Mouse (Mus musculus) layer of hippocampus, adult 9-10 months (tissue): Measurements from ENCODE around the gene Pwwp2b.

Experiments
- DNase-seq: peaks from one replicate; pipeline ENCODE4 v3.0.0; 2022; ENCODE audit warnings: low spot score

The Pwwp2b gene

GRCm38 (mm10) chr7:139224725-139225124 lies 23.6 kb upstream of the Pwwp2b start:
- DNase-seq = no peak

DNA sequence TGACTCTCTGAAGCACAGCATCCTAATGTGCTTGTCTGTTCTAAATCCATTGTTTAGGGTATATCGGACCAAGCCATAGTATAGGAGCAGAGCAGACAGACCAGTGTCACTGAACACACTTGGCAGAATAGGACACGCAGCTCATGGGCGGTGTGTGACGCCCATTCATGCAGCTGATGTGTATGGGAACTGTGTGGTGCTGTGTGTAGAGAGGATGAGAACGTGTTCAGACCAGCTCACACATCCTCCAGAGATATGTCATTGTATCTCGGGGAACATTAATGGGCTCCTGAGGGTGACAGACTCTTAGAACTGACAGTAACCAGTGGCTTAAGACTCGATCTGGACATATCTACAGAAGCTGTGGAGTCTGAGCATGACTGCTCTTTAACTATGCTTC lies 21.9 kb upstream of the Pwwp2b start:
- no peak for DNase-seq

GRCm38 (mm10) chr7:139228447-139229171 lies 19.7 kb upstream of the Pwwp2b start:
- DNase-seq = no peak

GRCm38 (mm10) chr7:139229837-139230236 lies 18.4 kb upstream of the Pwwp2b start:
- DNase-seq = no peak

DNA sequence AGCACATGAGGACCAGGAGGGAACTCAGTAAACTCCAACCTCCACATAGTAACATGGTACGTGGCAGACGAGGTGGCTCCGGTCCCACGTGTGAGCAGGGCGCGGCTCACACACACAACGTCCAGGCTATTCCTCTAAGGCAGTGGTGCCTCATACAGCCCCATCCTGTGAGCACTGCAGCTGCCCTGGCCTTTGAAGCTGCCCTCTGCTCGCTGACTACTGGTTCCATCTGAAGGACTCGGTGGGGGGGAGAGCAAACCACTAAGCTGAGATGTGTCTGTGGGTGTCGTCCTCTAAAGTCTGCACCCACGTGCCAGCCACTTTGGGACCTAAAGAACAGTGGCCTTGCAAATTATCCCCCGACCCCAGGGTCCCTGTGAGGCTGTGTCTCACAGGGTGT lies 18.0 kb upstream of the Pwwp2b start:
- no peak for DNase-seq

GRCm38 (mm10) chr7:139233714-139234113 lies 14.6 kb upstream of the Pwwp2b start:
- peak; percentile 75 for DNase-seq

- DNase-seq = no peak
Measured at GRCm38 (mm10) chr7:139234426-139235188, 13.7 kb upstream of the Pwwp2b start.

DNA sequence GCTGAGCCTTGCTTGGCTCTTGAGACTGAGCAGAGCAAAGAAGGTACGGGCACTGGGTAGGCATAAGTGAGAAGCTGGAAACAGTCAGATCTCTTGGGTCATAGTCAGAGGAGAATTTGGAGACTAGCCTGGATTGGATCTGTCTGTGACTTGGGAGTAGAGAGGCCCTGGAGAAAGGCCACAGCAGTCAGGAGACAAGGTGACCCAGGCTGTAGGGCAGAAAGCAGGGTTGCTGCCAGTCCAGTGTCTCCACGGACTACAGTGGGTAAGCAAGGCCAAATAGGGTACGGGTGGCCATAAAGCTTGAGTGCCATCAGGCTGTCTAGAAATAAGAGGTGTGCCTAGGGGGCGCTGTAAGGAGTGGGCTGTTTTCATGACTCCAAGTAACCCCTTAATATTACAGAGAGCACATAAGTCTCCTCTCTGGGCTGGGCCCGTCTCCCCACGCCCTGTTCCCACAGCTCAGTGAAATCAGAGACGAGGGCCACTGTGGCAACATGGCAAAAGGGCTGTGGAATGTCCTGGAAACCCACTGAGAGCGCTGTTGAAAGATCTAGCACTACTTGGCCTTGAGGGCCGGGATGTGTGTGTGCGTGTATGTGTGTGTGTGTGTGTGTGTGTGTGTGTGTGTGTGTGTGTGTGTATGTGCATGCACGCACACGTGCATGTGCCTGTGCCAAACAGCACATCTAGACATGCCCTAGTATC lies 12.5 kb upstream of the Pwwp2b start:
- DNase-seq = no peak

DNA sequence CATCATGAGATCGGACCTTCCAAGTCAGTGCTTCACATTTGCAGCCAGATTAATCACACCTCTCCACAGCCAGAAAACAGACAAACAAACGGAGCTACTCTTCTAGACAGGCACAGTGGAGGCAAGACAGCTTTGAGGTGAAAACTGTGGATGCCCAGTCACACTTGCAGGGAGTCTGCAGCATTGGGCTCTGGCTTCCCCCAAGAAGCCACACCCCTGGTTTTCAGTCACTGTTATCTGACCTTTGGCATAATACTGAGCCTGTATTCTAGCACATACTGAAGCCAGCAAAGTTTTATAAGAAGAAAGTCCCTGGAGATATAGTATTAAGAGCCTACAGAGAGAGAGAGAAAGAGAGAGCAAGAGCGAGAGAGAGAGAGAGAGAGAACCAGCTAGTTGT lies 8.8 kb upstream of the Pwwp2b start:
- no peak for DNase-seq

GRCm38 (mm10) chr7:139246086-139246485 lies 2.2 kb upstream of the Pwwp2b start:
- DNase-seq = no peak

DNA sequence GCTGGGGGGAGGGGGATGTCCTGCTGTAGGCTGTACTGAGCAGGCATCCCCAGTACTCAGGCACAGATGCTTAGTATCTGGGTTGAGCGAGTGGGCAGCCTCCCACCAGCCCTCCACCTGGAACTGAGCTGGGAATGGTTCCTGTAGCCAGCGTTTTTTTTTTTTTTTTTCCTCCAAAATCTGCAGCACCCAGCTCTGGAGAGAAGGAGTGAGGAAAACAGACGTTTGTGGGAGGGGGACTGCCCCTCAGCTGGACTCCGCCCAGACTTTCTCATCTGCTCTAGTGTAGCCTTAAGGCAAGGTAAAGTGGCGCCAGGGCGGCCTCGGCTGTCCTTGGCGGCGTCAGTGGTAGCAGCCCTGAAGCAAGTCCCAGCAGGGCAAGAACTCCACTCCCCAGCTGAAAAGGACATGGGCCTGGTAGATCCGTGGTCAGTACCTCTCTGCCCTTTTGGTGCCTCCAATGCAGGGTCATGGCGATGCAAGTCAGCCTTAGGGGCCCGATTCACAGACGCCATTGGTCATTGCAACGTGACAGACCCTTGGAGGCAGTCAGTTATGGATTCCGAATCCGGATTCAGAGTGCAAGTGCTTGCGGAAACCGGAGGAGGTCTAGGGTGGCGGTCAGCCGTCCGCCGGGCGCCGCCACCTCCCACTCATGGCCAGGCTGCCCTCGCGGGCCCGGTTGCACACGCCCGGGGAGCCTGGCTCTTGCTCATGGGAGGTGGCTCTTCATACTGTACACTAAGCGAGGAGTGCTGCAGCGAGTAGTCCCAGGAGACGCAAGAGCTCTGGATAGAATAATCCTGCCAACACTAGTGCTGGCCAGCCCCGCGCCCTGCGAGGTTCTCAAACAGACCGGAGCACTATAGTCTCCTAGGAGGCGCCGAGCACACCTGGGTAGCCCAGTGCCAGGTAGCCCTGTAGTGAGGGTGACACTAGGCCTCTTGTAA lies 1.1 kb upstream of the Pwwp2b start:
- no peak for DNase-seq

DNA sequence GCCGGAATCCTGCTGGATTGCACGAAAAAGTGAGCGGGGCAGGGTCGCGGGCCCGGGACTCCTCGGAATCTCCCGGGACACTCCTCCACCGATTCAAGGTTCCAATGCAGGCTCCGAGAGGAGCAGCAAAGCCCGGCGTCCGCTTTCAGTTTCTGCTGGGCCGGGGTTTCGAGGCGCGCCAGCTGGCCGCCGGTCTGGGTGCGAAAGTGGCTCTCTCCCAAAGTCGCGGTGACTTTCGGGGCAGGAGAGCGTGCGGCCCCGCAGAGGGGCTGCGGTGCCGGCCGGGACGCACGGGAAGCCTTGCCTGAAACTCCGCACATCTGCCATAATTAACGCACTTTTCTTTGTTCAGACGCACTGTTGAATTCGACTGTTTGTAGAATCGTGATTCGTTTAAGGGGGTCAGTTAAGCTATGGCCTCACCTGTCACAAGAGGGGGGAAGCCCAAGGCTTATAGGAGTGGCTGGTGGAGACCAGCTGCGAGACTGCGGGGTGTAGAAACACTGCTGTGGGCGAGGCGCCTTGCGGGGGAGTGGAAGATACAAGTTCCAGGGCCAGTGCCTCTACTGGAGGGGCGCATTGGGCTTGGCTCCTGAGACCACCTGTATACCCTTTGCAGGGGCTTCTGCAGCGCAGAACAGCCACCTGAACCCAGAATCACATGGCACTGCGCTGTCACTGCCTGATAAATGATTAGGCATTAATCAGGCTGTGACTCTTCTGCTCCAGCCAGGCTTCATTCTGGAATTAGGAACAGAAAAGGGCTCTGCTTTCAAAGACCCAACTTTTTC lies 528 bp downstream of the Pwwp2b start:
- DNase-seq = no peak

DNA sequence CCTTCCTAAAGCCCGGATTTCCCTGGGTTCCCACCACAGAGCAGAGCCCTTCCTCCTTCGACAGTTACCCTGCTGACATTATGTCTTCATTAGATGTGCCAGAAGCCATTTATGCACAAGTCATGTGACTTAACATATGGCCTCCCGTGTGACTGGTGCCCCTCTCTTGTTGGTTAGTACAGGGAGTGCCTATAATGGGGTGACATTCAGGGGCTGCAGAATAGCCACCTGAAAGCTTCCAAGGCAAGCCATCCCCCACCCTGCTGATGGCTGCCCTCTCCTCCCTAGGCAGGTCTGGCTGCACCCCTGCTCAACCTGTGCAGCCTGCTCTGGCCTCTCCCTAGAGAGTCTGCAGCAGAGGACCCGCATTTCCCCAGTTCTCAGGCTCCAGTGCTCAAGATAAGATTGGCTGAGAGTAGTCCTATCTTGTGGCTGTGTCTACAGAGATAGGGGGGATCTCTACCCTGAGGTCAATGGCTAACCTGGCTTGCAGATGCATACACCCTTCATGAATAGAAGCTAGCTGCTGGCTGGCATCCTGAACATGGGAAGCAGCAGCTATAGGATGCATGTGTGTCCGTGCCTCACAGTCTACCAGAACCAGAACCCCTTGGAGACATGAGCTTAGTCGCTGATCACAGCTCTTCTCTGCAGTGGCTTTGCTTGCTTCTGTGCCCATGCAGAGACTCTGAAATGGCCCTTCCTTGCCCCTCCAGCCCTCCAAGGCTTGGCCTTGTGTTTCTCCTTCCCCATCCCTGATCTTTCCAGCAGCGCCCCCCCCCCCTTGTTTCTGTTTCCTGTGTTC lies 1.3 kb downstream of the Pwwp2b start:
- DNase-seq = no peak

DNA sequence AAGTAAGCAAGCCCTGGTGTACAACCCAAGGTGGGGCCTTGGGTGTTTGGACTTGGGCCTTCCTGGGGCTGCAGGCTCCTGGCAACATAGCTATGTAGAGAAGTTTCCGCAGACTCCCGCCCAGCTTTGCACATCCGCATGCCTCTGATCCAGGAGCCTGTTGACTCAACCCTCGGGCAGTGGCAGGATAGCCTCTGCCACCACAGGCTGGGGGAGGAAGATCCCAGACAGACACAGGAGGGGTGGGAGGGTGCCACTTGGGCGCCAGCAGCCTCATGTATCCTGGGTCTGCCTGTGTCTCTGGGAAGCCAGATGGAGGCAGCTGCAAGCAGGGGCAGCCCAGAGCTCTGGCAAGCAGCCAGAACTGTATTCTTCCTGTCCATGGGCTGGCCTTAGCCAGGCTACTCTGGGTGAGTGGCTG lies 3.6 kb downstream of the Pwwp2b start:
- no peak for DNase-seq

- DNase-seq = no peak
Measured at GRCm38 (mm10) chr7:139252566-139252965, 4.3 kb downstream of the Pwwp2b start.

- no peak for DNase-seq
Measured at GRCm38 (mm10) chr7:139252986-139253385, 4.7 kb downstream of the Pwwp2b start.

DNA sequence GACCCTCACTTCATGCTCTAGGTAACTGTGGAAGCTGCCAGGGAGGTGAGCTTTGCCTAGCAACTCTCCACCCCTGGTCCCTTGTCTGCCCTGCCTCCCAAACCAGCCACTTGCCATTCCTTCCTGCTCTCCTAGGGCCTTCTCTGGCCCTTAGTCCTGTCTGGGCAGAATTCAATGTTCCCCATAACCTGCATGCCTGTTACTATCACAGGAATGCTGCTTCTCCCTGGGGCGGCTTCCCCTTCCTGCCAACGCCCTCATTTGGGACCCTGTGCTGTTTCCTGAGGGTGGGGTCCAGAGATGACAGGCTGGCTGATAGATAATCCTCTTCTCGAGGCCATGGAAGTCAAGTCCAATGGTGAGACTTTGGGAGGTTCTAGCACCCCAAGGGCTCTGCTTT lies 5.2 kb downstream of the Pwwp2b start:
- DNase-seq = no peak

- DNase-seq = no peak
Measured at GRCm38 (mm10) chr7:139254626-139255025, 6.3 kb downstream of the Pwwp2b start.

GRCm38 (mm10) chr7:139257752-139258542 lies 9.7 kb downstream of the Pwwp2b start:
- DNase-seq = no peak
